Mouse (Mus musculus): ENCODE measurements around the gene Tmprss11g.

The Tmprss11g gene

DNA sequence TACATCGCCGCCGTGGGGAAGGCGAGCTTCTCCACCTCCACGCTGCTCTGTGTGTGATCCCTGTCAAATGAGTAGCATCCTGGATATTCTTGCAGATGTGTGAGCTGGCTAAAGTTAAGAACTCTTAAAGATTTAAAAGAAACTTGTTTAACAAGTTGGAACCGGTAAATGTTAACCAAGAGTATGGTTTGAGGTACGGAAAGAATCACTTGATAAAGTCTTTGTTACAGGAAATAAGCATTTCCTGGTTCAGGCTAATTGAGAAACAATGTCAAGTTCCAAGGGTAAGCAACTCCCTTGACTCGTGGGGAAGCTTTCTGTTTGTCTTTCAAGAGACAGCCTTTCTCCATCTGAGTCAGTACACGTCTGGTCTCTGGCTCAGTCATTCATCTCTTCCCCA lies at the start of gene Tmprss11g:
Gene Tmprss11g, minus strand, starts transcription at position 101 of the 400 bp plus-strand sequence.
- DNase-seq (ENCODE audit: low spot score in 2 of 2), result no peak

GRCm38 (mm10) chr5:86546693-86547092 lies 28.3 kb upstream of the Tmprss11g start:
- DNase-seq (ENCODE audit: low spot score in 2 of 2), result no peak

DNA sequence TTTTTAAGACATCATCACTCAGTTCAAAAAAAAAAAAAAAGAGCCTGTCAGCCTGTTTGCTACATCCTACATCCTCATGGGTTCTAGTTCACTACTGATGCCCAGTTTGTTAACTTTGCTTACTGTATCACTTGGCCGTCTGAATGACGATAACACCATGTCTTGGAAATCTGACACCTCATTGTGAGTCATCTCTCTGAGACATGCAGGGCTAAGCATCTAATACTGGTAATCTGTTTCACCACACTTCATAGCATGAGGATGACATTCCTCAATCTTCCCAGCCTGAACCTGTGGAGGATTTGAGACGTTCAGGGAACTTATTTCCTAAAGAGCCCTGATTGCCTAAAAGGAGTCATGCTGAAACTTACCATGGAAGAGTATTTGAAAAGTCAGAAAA lies 22.2 kb upstream of the Tmprss11g start:
- no peak for DNase-seq (ENCODE audit: low spot score in 2 of 2)

GRCm38 (mm10) chr5:86528725-86529124 lies 10.3 kb upstream of the Tmprss11g start:
- no peak for DNase-seq (ENCODE audit: low spot score in 2 of 2)

DNA sequence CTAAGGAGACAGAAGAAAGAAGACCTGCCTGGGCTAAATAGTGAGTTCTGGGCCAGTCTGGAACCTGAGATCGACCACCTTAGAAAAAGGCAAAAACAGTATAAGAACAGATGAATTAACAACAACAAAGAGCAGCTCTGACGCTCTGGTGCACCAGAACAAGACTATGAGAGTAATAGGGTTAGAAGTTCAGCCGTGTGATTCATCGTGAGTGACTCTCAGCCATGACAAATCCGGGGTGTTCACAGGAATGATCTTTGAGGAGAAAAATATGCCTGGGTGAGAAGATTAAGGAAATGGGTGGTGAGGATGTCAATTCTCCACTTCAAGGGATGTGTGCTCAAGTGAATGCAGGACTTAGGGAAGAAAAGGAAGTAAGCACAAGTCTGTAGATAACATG lies 6.9 kb downstream of the Tmprss11g start:
- no peak for DNase-seq (ENCODE audit: low spot score in 2 of 2)

GRCm38 (mm10) chr5:86493453-86493852 lies 24.9 kb downstream of the Tmprss11g start:
- no peak for DNase-seq (ENCODE audit: low spot score in 2 of 2)

- DNase-seq (ENCODE audit: low spot score in 2 of 2), result no peak
These were observed 35.8 kb downstream of the Tmprss11g start for GRCm38 (mm10) chr5:86482562-86482961.

DNA sequence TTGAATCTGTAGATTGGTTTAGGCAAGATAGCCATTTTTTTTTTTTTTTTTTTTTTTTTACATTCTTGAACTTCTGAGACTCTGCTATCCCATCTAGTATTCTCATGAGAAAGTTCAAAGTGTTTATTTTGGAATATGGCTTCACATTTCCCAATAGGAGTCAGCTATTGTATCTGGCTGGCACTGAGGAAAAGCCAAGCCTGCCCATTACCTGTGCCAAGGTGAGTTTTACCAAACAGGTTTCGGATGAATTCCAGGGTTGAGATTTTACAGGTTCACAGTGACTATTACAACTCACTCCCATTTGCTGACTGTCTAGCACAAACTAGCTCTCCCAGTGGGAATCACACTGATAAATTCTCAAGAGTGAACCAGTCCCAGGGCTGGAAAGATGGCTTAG lies 36.4 kb downstream of the Tmprss11g start:
- no peak for DNase-seq (ENCODE audit: low spot score in 2 of 2)

GRCm38 (mm10) chr5:86473859-86474258 lies 44.5 kb downstream of the Tmprss11g start:
- no peak for DNase-seq (ENCODE audit: low spot score in 2 of 2)

- no peak for DNase-seq (ENCODE audit: low spot score in 2 of 2)
These were observed 49.5 kb downstream of the Tmprss11g start, which contains the start of gene Tmprss11a for GRCm38 (mm10) chr5:86468890-86469289. Gene Tmprss11a, minus strand, starts transcription at chr5:86468990.

GRCm38 (mm10) chr5:86439306-86439705 lies 79.1 kb downstream of the Tmprss11g start:
- DNase-seq (ENCODE audit: low spot score in 2 of 2), result no peak

DNA sequence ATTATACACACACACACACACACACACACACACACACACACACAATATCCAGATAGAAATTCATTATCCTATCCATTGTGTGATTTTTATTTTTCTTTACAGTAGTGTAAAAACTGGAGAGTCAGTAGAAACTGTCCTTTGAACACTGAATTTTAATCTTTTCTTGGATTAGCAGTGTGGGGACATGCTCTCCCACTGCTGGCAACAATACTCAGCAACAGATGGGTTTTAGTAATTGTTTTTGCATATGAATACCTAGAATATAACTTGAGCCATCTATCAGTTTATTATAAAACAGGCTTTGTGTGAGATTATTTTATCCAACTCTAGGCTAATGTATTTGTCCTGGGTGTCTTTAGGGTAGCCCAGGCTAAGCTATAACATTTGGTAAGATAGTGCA lies 79.9 kb downstream of the Tmprss11g start:
- DNase-seq (ENCODE audit: low spot score in 2 of 2), result no peak
